Mouse (Mus musculus): ENCODE measurements at regions not wholly inside any gene's neighbourhood (a gene's known extent, or its start where the extent isn't known, plus 50 kb on each side); places are given as distances from the start of the nearest gene placed in this dataset.

- no peak overlapping the region for H3K4me2 ChIP-seq (ENCODE audit: low read length)
- 0 out of 2 replicates have a peak, but pooled peaks cover 2% of the 10 kb centered on the region for H3K27me3 ChIP-seq (replicated peaks; ENCODE audit: control insufficient read depth, insufficient read depth, low read length)
- no peaks in the 10 kb centered on the region for H3K36me3 ChIP-seq (ENCODE audit: control insufficient read depth, insufficient read depth, low read length)
- 95% methylated on average over 13 of the region's 13 CpGs for WGBS
- H3K27ac ChIP-seq (ENCODE audit: low read depth), result no peak overlapping the region
- no peak overlapping the region for H3K4me3 ChIP-seq (ENCODE audit: low read depth, low read length)
- DNase-seq (ENCODE audit: low spot score) (no peak), ATAC-seq (replicated peaks; ENCODE audit: low FRiP score, low TSS enrichment, low read depth) (no peak)
- H3K9ac ChIP-seq (ENCODE audit: low read length), result no peak overlapping the region
- peaks cover 3% of the 10 kb centered on the region for H3K9me3 ChIP-seq (ENCODE audit: control insufficient read depth, low read length)
- 0 out of 2 replicates have a peak, but pooled peaks cover 6% of the 10 kb centered on the region for H3K4me1 ChIP-seq (replicated peaks; ENCODE audit: control insufficient read depth, insufficient read depth, low read length)
Observed at GRCm38 (mm10) chr10:117568472-117569300, 60.6 kb upstream of the Cpm start.

- Histone ChIP-seq H3K4me1 (replicated peaks; ENCODE audit: control insufficient read depth, insufficient read depth, low read length) (0 out of 2 replicates have a peak, but pooled peaks cover 6% of the 10 kb centered on the region), H3K4me3 (ENCODE audit: low read depth, low read length) (no peak overlapping the region), H3K9ac (ENCODE audit: low read length) (no peak overlapping the region), H3K4me2 (ENCODE audit: low read length) (no peak overlapping the region), H3K27ac (ENCODE audit: low read depth) (no peak overlapping the region), H3K36me3 (ENCODE audit: control insufficient read depth, insufficient read depth, low read length) (no peaks in the 10 kb centered on the region), H3K9me3 (ENCODE audit: control insufficient read depth, low read length) (peaks cover 3% of the 10 kb centered on the region), H3K27me3 (replicated peaks; ENCODE audit: control insufficient read depth, insufficient read depth, low read length) (0 out of 2 replicates have a peak, but pooled peaks cover 2% of the 10 kb centered on the region)
- ATAC-seq (replicated peaks; ENCODE audit: low FRiP score, low TSS enrichment, low read depth) (no peak), DNase-seq (ENCODE audit: low spot score) (no peak)
- WGBS, result 87% methylated on average over 3 of the region's 3 CpGs
Observed at GRCm38 (mm10) chr10:117568138-117568387, 61.2 kb upstream of the Cpm start.

- Histone ChIP-seq H3K9ac (ENCODE audit: low read length) (no peak overlapping the region), H3K4me2 (ENCODE audit: low read length) (no peak overlapping the region), H3K36me3 (ENCODE audit: control insufficient read depth, insufficient read depth, low read length) (no peaks in the 10 kb centered on the region), H3K9me3 (ENCODE audit: control insufficient read depth, low read length) (peaks cover 3% of the 10 kb centered on the region), H3K27me3 (replicated peaks; ENCODE audit: control insufficient read depth, insufficient read depth, low read length) (0 out of 2 replicates have a peak, but pooled peaks cover 2% of the 10 kb centered on the region), H3K4me1 (replicated peaks; ENCODE audit: control insufficient read depth, insufficient read depth, low read length) (0 out of 2 replicates have a peak, but pooled peaks cover 6% of the 10 kb centered on the region), H3K4me3 (ENCODE audit: low read depth, low read length) (no peak overlapping the region), H3K27ac (ENCODE audit: low read depth) (no peak overlapping the region)
- 91% methylated on average over 8 of the region's 8 CpGs for WGBS
- ATAC-seq (replicated peaks; ENCODE audit: low FRiP score, low TSS enrichment, low read depth), result no peak
- DNase-seq (ENCODE audit: low spot score), result no peak
Observed at GRCm38 (mm10) chr10:117567379-117568137, 61.7 kb upstream of the Cpm start.

- H3K27me3 ChIP-seq (replicated peaks; ENCODE audit: control insufficient read depth, insufficient read depth, low read length), result 0 out of 2 replicates have a peak, but pooled peaks cover 2% of the 10 kb centered on the region
- no peaks in the 10 kb centered on the region for H3K36me3 ChIP-seq (ENCODE audit: control insufficient read depth, insufficient read depth, low read length)
- no peak overlapping the region for H3K4me3 ChIP-seq (ENCODE audit: low read depth, low read length)
- 0 out of 2 replicates have a peak, but pooled peaks cover 2% of the 10 kb centered on the region for H3K4me1 ChIP-seq (replicated peaks; ENCODE audit: control insufficient read depth, insufficient read depth, low read length)
- no peak overlapping the region for H3K9ac ChIP-seq (ENCODE audit: low read length)
- H3K9me3 ChIP-seq (ENCODE audit: control insufficient read depth, low read length), result peaks cover 3% of the 10 kb centered on the region
- DNase-seq (ENCODE audit: low spot score) (no peak), ATAC-seq (replicated peaks; ENCODE audit: low FRiP score, low TSS enrichment, low read depth) (no peak)
- H3K27ac ChIP-seq (ENCODE audit: low read depth), result no peak overlapping the region
- WGBS, result 88% methylated on average over 8 of the region's 8 CpGs
- H3K4me2 ChIP-seq (ENCODE audit: low read length), result no peak overlapping the region
Observed at GRCm38 (mm10) chr10:117566648-117567378, 62.5 kb upstream of the Cpm start.

GRCm38 (mm10) chr10:117566204-117566603 is 63.1 kb upstream of the Cpm start:
- H3K4me2 ChIP-seq (ENCODE audit: low read length), result no peak overlapping the region
- H3K9me3 ChIP-seq (ENCODE audit: control insufficient read depth, low read length), result peaks cover 3% of the 10 kb centered on the region
- H3K4me3 ChIP-seq (ENCODE audit: low read depth, low read length), result no peak overlapping the region
- ATAC-seq (replicated peaks; ENCODE audit: low FRiP score, low TSS enrichment, low read depth), result no peak
- no peak for DNase-seq (ENCODE audit: low spot score)
- 0 out of 2 replicates have a peak, but pooled peaks cover 2% of the 10 kb centered on the region for H3K27me3 ChIP-seq (replicated peaks; ENCODE audit: control insufficient read depth, insufficient read depth, low read length)
- WGBS, result 88% methylated on average over 3 of the region's 3 CpGs
- H3K4me1 ChIP-seq (replicated peaks; ENCODE audit: control insufficient read depth, insufficient read depth, low read length), result no peaks in the 10 kb centered on the region
- no peaks in the 10 kb centered on the region for H3K36me3 ChIP-seq (ENCODE audit: control insufficient read depth, insufficient read depth, low read length)
- no peak overlapping the region for H3K9ac ChIP-seq (ENCODE audit: low read length)
- H3K27ac ChIP-seq (ENCODE audit: low read depth), result no peak overlapping the region

- no peak for DNase-seq (ENCODE audit: low spot score)
- no peaks in the 10 kb centered on the region for H3K4me1 ChIP-seq (replicated peaks; ENCODE audit: control insufficient read depth, insufficient read depth, low read length)
- H3K4me2 ChIP-seq (ENCODE audit: low read length), result no peak overlapping the region
- H3K27ac ChIP-seq (ENCODE audit: low read depth), result no peak overlapping the region
- peaks cover 3% of the 10 kb centered on the region for H3K9me3 ChIP-seq (ENCODE audit: control insufficient read depth, low read length)
- H3K36me3 ChIP-seq (ENCODE audit: control insufficient read depth, insufficient read depth, low read length), result no peaks in the 10 kb centered on the region
- no peak overlapping the region for H3K4me3 ChIP-seq (ENCODE audit: low read depth, low read length)
- H3K27me3 ChIP-seq (replicated peaks; ENCODE audit: control insufficient read depth, insufficient read depth, low read length), result 0 out of 2 replicates have a peak, but pooled peaks cover 2% of the 10 kb centered on the region
- ATAC-seq (replicated peaks; ENCODE audit: low FRiP score, low TSS enrichment, low read depth), result no peak
- WGBS, result 89% methylated on average over 4 of the region's 4 CpGs
- no peak overlapping the region for H3K9ac ChIP-seq (ENCODE audit: low read length)
Observed at GRCm38 (mm10) chr10:117565529-117566086, 63.7 kb upstream of the Cpm start.

GRCm38 (mm10) chr10:117565110-117565509 is 64.2 kb upstream of the Cpm start:
- no peak overlapping the region for H3K9ac ChIP-seq (ENCODE audit: low read length)
- H3K4me3 ChIP-seq (ENCODE audit: low read depth, low read length), result no peak overlapping the region
- no peaks in the 10 kb centered on the region for H3K36me3 ChIP-seq (ENCODE audit: control insufficient read depth, insufficient read depth, low read length)
- 95% methylated on average over 3 of the region's 3 CpGs for WGBS
- ATAC-seq (replicated peaks; ENCODE audit: low FRiP score, low TSS enrichment, low read depth), result no peak
- DNase-seq (ENCODE audit: low spot score), result no peak
- peaks cover 3% of the 10 kb centered on the region for H3K9me3 ChIP-seq (ENCODE audit: control insufficient read depth, low read length)
- no peak overlapping the region for H3K27ac ChIP-seq (ENCODE audit: low read depth)
- no peaks in the 10 kb centered on the region for H3K27me3 ChIP-seq (replicated peaks; ENCODE audit: control insufficient read depth, insufficient read depth, low read length)
- H3K4me2 ChIP-seq (ENCODE audit: low read length), result no peak overlapping the region
- no peaks in the 10 kb centered on the region; the same call in 1 of the 2 replicates for H3K4me1 ChIP-seq (replicated peaks; ENCODE audit: control insufficient read depth, insufficient read depth, low read length)

Measured in intestine, embryonic 14.5 days (tissue).